Mouse (Mus musculus) E14TG2a.4 (cell line): ENCODE measurements at regions not wholly inside any gene's neighbourhood (a gene's known extent, or its start where the extent isn't known, plus 50 kb on each side); places are given as distances from the start of the nearest gene placed in this dataset.

Experiments
- CTCF ChIP-seq: conservative IDR thresholded peaks from 2 replicates; pipeline ENCODE4 v1.5.1; 2014; ENCODE audit warnings: low read length
- NANOG ChIP-seq: IDR thresholded peaks from 2 replicates; pipeline ENCODE4 v1.6.1; 2014; ENCODE audit warnings: borderline replicate concordance, low read length, mixed read lengths
- POU5F1 ChIP-seq: IDR thresholded peaks from 2 replicates; pipeline ENCODE4 v1.6.1; 2014; ENCODE audit warnings: low read length, borderline replicate concordance

- TF ChIP-seq CTCF (no peak), POU5F1 (no peak), NANOG (no peak)
Measured at GRCm38 (mm10) chr10:42117523-42117922, 99.3 kb upstream of the Armc2 start.
